Mouse (Mus musculus): Measurements from ENCODE around the gene Dad1. TPM values are rescaled to one million over a fixed set of nuclear protein-coding genes. Genes with fewer than 3 reads are reported as not detected.

Dad1 gene
- total and polyA plus RNA-seq, 3 experiments = 186 to 320 TPM; not detected in 1

- no peaks in the 10 kb centered on the region for H3K9me3 ChIP-seq (replicated peaks; ENCODE audit: insufficient read depth, low read length)
- H3K9ac ChIP-seq (ENCODE audit: control insufficient read depth, low read depth, low read length, poor library complexity, severe bottlenecking) = no peak overlapping the region
- no peaks in the 10 kb centered on the region for H3K36me3 ChIP-seq (ENCODE audit: control insufficient read depth in 1 of 2, insufficient read depth in 2 of 2, low read length in 2 of 2)
- no peak overlapping the region for H3K4me3 ChIP-seq (ENCODE audit: control insufficient read depth in 1 of 2, insufficient read depth in 1 of 2, low read depth in 2 of 2, low read length in 2 of 2)
- DNase-seq (ENCODE audit: low read depth, low spot score) = no peak
- TF ChIP-seq RAD21 (IDR thresholded peaks at IDR 0.05; ENCODE audit: low read depth, low read length) (no peak), JUND (IDR thresholded peaks at IDR 0.05; ENCODE audit: low read depth, low read length) (no peak), GATA1 (IDR thresholded peaks at IDR 0.05; ENCODE audit: low read depth, low read length) (no peak), KAT2A (conservative IDR thresholded peaks at IDR 0.05; ENCODE audit: low read depth, low read length) (no peak), GABPA (IDR thresholded peaks at IDR 0.05; ENCODE audit: low read depth, low read length) (no peak), UBTF (IDR thresholded peaks at IDR 0.05; ENCODE audit: borderline replicate concordance, insufficient read depth, low read depth, low read length) (no peak), MAZ (IDR thresholded peaks at IDR 0.05; ENCODE audit: low read depth, low read length) (no peak), CHD1 (IDR thresholded peaks at IDR 0.05; ENCODE audit: low read depth, low read length) (no peak)
- no peak overlapping the region for H3K27ac ChIP-seq (ENCODE audit: control insufficient read depth, low read depth, low read length)
- H3K79me2 ChIP-seq (ENCODE audit: control insufficient read depth, insufficient read depth, low read length, poor library complexity) = no peaks in the 10 kb centered on the region
- no peaks in the 10 kb centered on the region for H3K27me3 ChIP-seq (ENCODE audit: control insufficient read depth in 1 of 2, insufficient read depth in 2 of 2, low read length in 2 of 2)
- no peaks in the 10 kb centered on the region for H3K4me1 ChIP-seq (ENCODE audit: control insufficient read depth in 1 of 2, insufficient read depth in 2 of 2, low read length in 2 of 2)
These were observed 39.0 kb downstream of the Dad1 start for GRCm38 (mm10) chr14:54214901-54215300.

DNA sequence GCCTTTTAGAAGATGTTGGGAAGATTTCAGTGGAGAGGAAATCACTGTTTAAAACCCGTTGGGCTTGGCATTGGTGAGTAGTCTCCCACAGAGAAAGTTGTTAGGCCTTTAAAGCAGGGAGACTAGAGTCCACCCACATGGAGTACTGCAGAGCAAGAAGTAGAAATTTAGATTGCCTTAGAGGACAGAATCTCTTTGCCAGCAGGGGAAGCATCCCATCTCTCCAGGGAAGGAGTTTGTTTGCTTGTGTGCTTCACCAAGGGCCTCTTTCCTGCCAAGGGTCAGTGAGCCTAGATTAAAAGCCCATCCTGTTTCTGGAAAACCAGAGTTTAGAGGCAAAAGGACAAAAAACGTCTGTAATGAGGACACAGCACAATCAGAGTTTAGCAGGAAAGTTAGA lies 39.4 kb downstream of the Dad1 start:
- no peak for TF ChIP-seq UBTF (IDR thresholded peaks at IDR 0.05; ENCODE audit: borderline replicate concordance, insufficient read depth, low read depth, low read length)
- TF ChIP-seq GABPA (IDR thresholded peaks at IDR 0.05; ENCODE audit: low read depth, low read length) = no peak
- TF ChIP-seq ETS1 (IDR thresholded peaks at IDR 0.05; ENCODE audit: low read depth, low read length) = no peak
- TF ChIP-seq USF2 (IDR thresholded peaks at IDR 0.05; ENCODE audit: borderline replicate concordance in 1 of 2, insufficient read depth in 1 of 2, low read depth in 1 of 2, low read length in 2 of 2) = no peak
- TF ChIP-seq USF1 (IDR thresholded peaks at IDR 0.05; ENCODE audit: low read depth, low read length) = no peak
- no peak for TF ChIP-seq TBP (IDR thresholded peaks at IDR 0.05; ENCODE audit: low read depth, low read length)
- no peak for TF ChIP-seq MEF2A (IDR thresholded peaks at IDR 0.05; ENCODE audit: extremely low read depth, insufficient replicate concordance, low read depth, low read length, poor library complexity, severe bottlenecking)
- TF ChIP-seq POLR2AphosphoS5 (IDR thresholded peaks at IDR 0.05; ENCODE audit: borderline replicate concordance, low read depth, low read length) = no peak
- no peak for TF ChIP-seq SMC3 (IDR thresholded peaks at IDR 0.05; ENCODE audit: low read depth, low read length)
- no peak for TF ChIP-seq CTCF (IDR thresholded peaks at IDR 0.05 in 2 of 3, conservative IDR thresholded peaks at IDR 0.05 in 1 of 3; ENCODE audit: control insufficient read depth in 1 of 3, insufficient read depth in 1 of 3, low read depth in 2 of 3, low read length in 3 of 3, poor library complexity in 1 of 3, severe bottlenecking in 1 of 3)
- no peak for TF ChIP-seq MAX (IDR thresholded peaks at IDR 0.05; ENCODE audit: low read length)
- no peak for TF ChIP-seq POLR2A (IDR thresholded peaks at IDR 0.05; ENCODE audit: control insufficient read depth in 1 of 2, insufficient read depth in 1 of 2, low read depth in 1 of 2, low read length in 2 of 2, poor library complexity in 1 of 2)
- TF ChIP-seq TCF12 (IDR thresholded peaks at IDR 0.05; ENCODE audit: low read depth, low read length) = no peak
- Histone ChIP-seq H3K4me3 (ENCODE audit: control insufficient read depth in 1 of 2, insufficient read depth in 1 of 2, low read depth in 2 of 2, low read length in 2 of 2) (no peak overlapping the region), H3K9ac (ENCODE audit: control insufficient read depth, low read depth, low read length, poor library complexity, severe bottlenecking) (no peak overlapping the region), H3K4me1 (ENCODE audit: control insufficient read depth in 1 of 2, insufficient read depth in 2 of 2, low read length in 2 of 2) (no peaks in the 10 kb centered on the region), H3K79me2 (ENCODE audit: control insufficient read depth, insufficient read depth, low read length, poor library complexity) (no peaks in the 10 kb centered on the region), H3K9me3 (replicated peaks; ENCODE audit: insufficient read depth, low read length) (no peaks in the 10 kb centered on the region), H3K36me3 (ENCODE audit: control insufficient read depth in 1 of 2, insufficient read depth in 2 of 2, low read length in 2 of 2) (no peaks in the 10 kb centered on the region), H3K27me3 (ENCODE audit: control insufficient read depth in 1 of 2, insufficient read depth in 2 of 2, low read length in 2 of 2) (no peaks in the 10 kb centered on the region), H3K27ac (ENCODE audit: control insufficient read depth, low read depth, low read length) (no peak overlapping the region)
- no peak for DNase-seq (ENCODE audit: low read depth, low spot score)
